Mouse (Mus musculus) forebrain, embryonic 13.5 days (tissue): ENCODE measurements around the gene Piwil4. TPM values are rescaled to one million over a fixed set of nuclear protein-coding genes. Genes with fewer than 3 reads are reported as not detected.

Experiments
- ATAC-seq: fragments of 200-750 bp; cut with Nextera tagmentation; 2 replicates; pipeline ENCODE4 v1.8.0; 2017
- H3K27ac ChIP-seq: fragments of 300-500 bp; sonication (generic); 2 replicates; pipeline ENCODE4 v1.5.1; 2015; ENCODE audit warnings: inconsistent platforms, mild to moderate bottlenecking, moderate library complexity
- H3K27me3 ChIP-seq: fragments of 300-500 bp; sonication (generic); 2 replicates; pipeline ENCODE4 v1.6.1; 2015; ENCODE audit warnings: mild to moderate bottlenecking, inconsistent platforms
- H3K36me3 ChIP-seq: fragments of 300-500 bp; sonication (generic); 2 replicates; pipeline ENCODE4 v1.6.1; 2015; ENCODE audit warnings: mild to moderate bottlenecking, inconsistent platforms; ENCODE audit not compliant: poor library complexity, severe bottlenecking
- H3K4me1 ChIP-seq: fragments of 300-500 bp; sonication (generic); 2 replicates; pipeline ENCODE4 v1.6.1; 2015; ENCODE audit warnings: inconsistent platforms
- H3K4me2 ChIP-seq: fragments of 300-500 bp; sonication (generic); 2 replicates; pipeline ENCODE4 v1.6.1; 2015; ENCODE audit warnings: inconsistent platforms, mild to moderate bottlenecking, moderate library complexity
- H3K4me3 ChIP-seq: fragments of 300-500 bp; sonication (generic); 2 replicates; pipeline ENCODE4 v1.5.1; 2015; ENCODE audit warnings: mild to moderate bottlenecking, inconsistent platforms
- H3K9ac ChIP-seq: fragments of 300-500 bp; sonication (generic); 2 replicates; pipeline ENCODE4 v1.6.1; 2015; ENCODE audit warnings: mild to moderate bottlenecking, inconsistent platforms
- H3K9me3 ChIP-seq: fragments of 300-500 bp; sonication (generic); replicated peaks from 2 replicates; pipeline ENCODE4 v1.6.1; 2016; ENCODE audit warnings: inconsistent platforms
- WGBS: fragments of 180-500 bp; shearing (Covaris S2); methylation state at CpG from one replicate; pipeline ENCODE4 v1.1.7; 2015; 5-methylcytosine and 5-hydroxymethylcytosine counted together
- polyA plus RNA-seq: library from polyadenylated mRNA; unstranded; fragments of >200 nt; fragmentation: Nextera tagmentation; extraction: Ambion mirVana; gene quantifications from 2 replicates; pipeline ENCODE4 v1.2.1, GENCODE M21; 2015

Gene Piwil4
- polyA plus RNA-seq = not detected in 2 replicates

GRCm38 (mm10) chr9:14740151-14740924, at the start of gene Piwil4:
Gene Piwil4 (minus strand): TSS chr9:14740733.
- no peak within 1 kb of the TSS for H3K27ac ChIP-seq
- ATAC-seq = no peak
- no peaks in the 10 kb centered on the region for H3K4me1 ChIP-seq
- no peak within 1 kb of the TSS for H3K4me3 ChIP-seq
- no peaks in the 10 kb centered on the region for H3K9me3 ChIP-seq
- H3K27me3 ChIP-seq = no peaks in the 10 kb centered on the region
- H3K4me2 ChIP-seq = no peak within 1 kb of the TSS
- no peaks in the 10 kb centered on the region for H3K36me3 ChIP-seq
- WGBS = 92% methylated on average over 19 of the region's 19 CpGs
- no peak within 1 kb of the TSS for H3K9ac ChIP-seq

GRCm38 (mm10) chr9:14787356-14787755, 46.8 kb upstream of the Piwil4 start:
- no peak overlapping the region for H3K27ac ChIP-seq
- no peak for ATAC-seq
- H3K4me3 ChIP-seq = no peak overlapping the region
- H3K4me1 ChIP-seq = peaks cover 17% of the 10 kb centered on the region
- H3K4me2 ChIP-seq = no peak overlapping the region
- H3K9me3 ChIP-seq = no peaks in the 10 kb centered on the region
- peaks cover 39% of the 10 kb centered on the region for H3K36me3 ChIP-seq
- no peak overlapping the region for H3K9ac ChIP-seq
- WGBS = 90% methylated on average over 6 of the region's 6 CpGs
- H3K27me3 ChIP-seq = no peaks in the 10 kb centered on the region

GRCm38 (mm10) chr9:14784039-14785002, 43.8 kb upstream of the Piwil4 start, which contains the start of the genes Mre11a and Ankrd49:
Gene Mre11a (plus strand): TSS chr9:14784654.
Gene Ankrd49 (minus strand): TSS chr9:14784856.
- H3K9me3 ChIP-seq = no peaks in the 10 kb centered on the region
- peak within 1 kb of the TSS; percentile 85 for H3K9ac ChIP-seq
- peak; percentile 99 for ATAC-seq
- H3K27ac ChIP-seq = peak within 1 kb of the TSS; percentile 85
- under 1% methylated on average over 62 of the region's 62 CpGs for WGBS
- peak within 1 kb of the TSS; percentile 85 for H3K4me2 ChIP-seq
- H3K27me3 ChIP-seq = no peaks in the 10 kb centered on the region
- peaks cover 45% of the 10 kb centered on the region for H3K36me3 ChIP-seq
- H3K4me3 ChIP-seq = peak within 1 kb of the TSS; percentile 76
- peaks cover 17% of the 10 kb centered on the region for H3K4me1 ChIP-seq

GRCm38 (mm10) chr9:14778341-14778740, 37.8 kb upstream of the Piwil4 start:
- H3K4me2 ChIP-seq = no peak overlapping the region
- no peak overlapping the region for H3K4me3 ChIP-seq
- H3K9ac ChIP-seq = no peak overlapping the region
- H3K27me3 ChIP-seq = no peaks in the 10 kb centered on the region
- H3K4me1 ChIP-seq = no peaks in the 10 kb centered on the region
- H3K27ac ChIP-seq = no peak overlapping the region
- ATAC-seq = no peak
- peaks cover 23% of the 10 kb centered on the region for H3K36me3 ChIP-seq
- 44% methylated on average over 13 of the region's 13 CpGs for WGBS
- H3K9me3 ChIP-seq = no peaks in the 10 kb centered on the region

GRCm38 (mm10) chr9:14773813-14774212, 33.3 kb upstream of the Piwil4 start:
- 50% methylated on average over 2 of the region's 2 CpGs for WGBS
- no peak for ATAC-seq
- Histone ChIP-seq H3K27me3 (no peaks in the 10 kb centered on the region), H3K4me3 (no peak overlapping the region), H3K27ac (no peak overlapping the region), H3K4me1 (peaks cover 6% of the 10 kb centered on the region), H3K36me3 (no peaks in the 10 kb centered on the region), H3K4me2 (no peak overlapping the region), H3K9ac (no peak overlapping the region), H3K9me3 (no peaks in the 10 kb centered on the region)

- Histone ChIP-seq H3K27ac (no peak overlapping the region), H3K4me2 (no peak overlapping the region), H3K9ac (no peak overlapping the region), H3K36me3 (no peaks in the 10 kb centered on the region), H3K4me3 (no peak overlapping the region), H3K4me1 (peaks cover 6% of the 10 kb centered on the region), H3K27me3 (no peaks in the 10 kb centered on the region), H3K9me3 (no peaks in the 10 kb centered on the region)
- 96% methylated on average over 2 of the region's 2 CpGs for WGBS
- ATAC-seq = no peak
Measured at GRCm38 (mm10) chr9:14772074-14772473, 31.5 kb upstream of the Piwil4 start.

GRCm38 (mm10) chr9:14770803-14771471, 30.4 kb upstream of the Piwil4 start, which contains the start of gene 1700012B09Rik:
Gene 1700012B09Rik (minus strand): TSS chr9:14771030.
- WGBS = 21% methylated on average over 17 of the region's 23 CpGs
- H3K27ac ChIP-seq = no peak within 1 kb of the TSS
- no peaks in the 10 kb centered on the region for H3K36me3 ChIP-seq
- no peak within 1 kb of the TSS for H3K4me3 ChIP-seq
- no peaks in the 10 kb centered on the region for H3K9me3 ChIP-seq
- H3K4me2 ChIP-seq = peak within 1 kb of the TSS; percentile 36
- H3K9ac ChIP-seq = peak within 1 kb of the TSS; percentile 28
- H3K4me1 ChIP-seq = peaks cover 6% of the 10 kb centered on the region
- H3K27me3 ChIP-seq = no peaks in the 10 kb centered on the region
- ATAC-seq = peak; percentile 59; the same call in 1 of the 2 replicates

GRCm38 (mm10) chr9:14769811-14770210, 29.3 kb upstream of the Piwil4 start:
- Histone ChIP-seq H3K9me3 (no peaks in the 10 kb centered on the region), H3K27ac (no peak overlapping the region), H3K9ac (no peak overlapping the region), H3K4me1 (peaks cover 6% of the 10 kb centered on the region), H3K36me3 (no peaks in the 10 kb centered on the region), H3K4me2 (no peak overlapping the region), H3K27me3 (no peaks in the 10 kb centered on the region), H3K4me3 (no peak overlapping the region)
- WGBS = 75% methylated on average over 3 of the region's 6 CpGs
- ATAC-seq = no peak

GRCm38 (mm10) chr9:14764765-14765164, 24.2 kb upstream of the Piwil4 start:
- Histone ChIP-seq H3K4me2 (no peak overlapping the region), H3K27me3 (no peaks in the 10 kb centered on the region), H3K4me3 (no peak overlapping the region), H3K9me3 (no peaks in the 10 kb centered on the region), H3K27ac (no peak overlapping the region), H3K9ac (no peak overlapping the region), H3K4me1 (no peaks in the 10 kb centered on the region), H3K36me3 (no peaks in the 10 kb centered on the region)
- ATAC-seq = peak; percentile 55
- WGBS = 26% methylated on average over 7 of the region's 7 CpGs

- Histone ChIP-seq H3K9ac (no peak overlapping the region), H3K27me3 (no peaks in the 10 kb centered on the region), H3K4me1 (no peaks in the 10 kb centered on the region), H3K36me3 (no peaks in the 10 kb centered on the region), H3K4me3 (no peak overlapping the region), H3K27ac (no peak overlapping the region), H3K9me3 (no peaks in the 10 kb centered on the region), H3K4me2 (no peak overlapping the region)
- no peak for ATAC-seq
Measured at GRCm38 (mm10) chr9:14759261-14759660, 18.7 kb upstream of the Piwil4 start.

- H3K27ac ChIP-seq = no peak overlapping the region
- H3K36me3 ChIP-seq = no peaks in the 10 kb centered on the region
- no peak overlapping the region for H3K4me2 ChIP-seq
- WGBS = 81% methylated on average over 7 of the region's 7 CpGs
- H3K9me3 ChIP-seq = no peaks in the 10 kb centered on the region
- H3K4me1 ChIP-seq = no peaks in the 10 kb centered on the region
- no peak overlapping the region for H3K9ac ChIP-seq
- no peaks in the 10 kb centered on the region for H3K27me3 ChIP-seq
- H3K4me3 ChIP-seq = no peak overlapping the region
- ATAC-seq = no peak
Measured at GRCm38 (mm10) chr9:14758590-14758989, 18.1 kb upstream of the Piwil4 start.
